Mouse (Mus musculus) G1E-ER4 (cell line): Measurements from ENCODE around the gene Fndc3b. TPM values are rescaled to one million over a fixed set of nuclear protein-coding genes. Genes with fewer than 3 reads are reported as not detected.

Experiments used
- GATA1 ChIP-seq: IDR thresholded peaks from one replicate; pipeline ENCODE4 v1.8.0; 2012; ENCODE audit warnings: low read length, inconsistent platforms
- polyA plus RNA-seq: library from polyadenylated mRNA; stranded (reverse); fragments of >175 nt; gene quantifications from 2 replicates; pipeline ENCODE4 v1.2.3, GENCODE M21; 2012

The Fndc3b gene
- polyA plus RNA-seq, 1 experiment = not detected

- TF ChIP-seq GATA1 = no peak
These were observed 93.4 kb downstream of the Fndc3b start for GRCm38 (mm10) chr3:27617733-27618132.

- no peak for TF ChIP-seq GATA1
These were observed 93.9 kb downstream of the Fndc3b start for GRCm38 (mm10) chr3:27617237-27617499.

- TF ChIP-seq GATA1 = no peak
These were observed 94.5 kb downstream of the Fndc3b start for GRCm38 (mm10) chr3:27616421-27617236.

GRCm38 (mm10) chr3:27615479-27615878 is 95.6 kb downstream of the Fndc3b start:
- TF ChIP-seq GATA1 = no peak

- no peak for TF ChIP-seq GATA1
These were observed 97.3 kb downstream of the Fndc3b start for GRCm38 (mm10) chr3:27613828-27614227.

GRCm38 (mm10) chr3:27613011-27613410 is 98.1 kb downstream of the Fndc3b start:
- no peak for TF ChIP-seq GATA1

GRCm38 (mm10) chr3:27611986-27612385 is 99.1 kb downstream of the Fndc3b start:
- TF ChIP-seq GATA1 = no peak

GRCm38 (mm10) chr3:27610547-27610946 is 100.6 kb downstream of the Fndc3b start:
- no peak for TF ChIP-seq GATA1

GRCm38 (mm10) chr3:27610089-27610488 is 101.0 kb downstream of the Fndc3b start:
- no peak for TF ChIP-seq GATA1

- TF ChIP-seq GATA1 = no peak
These were observed 103.3 kb downstream of the Fndc3b start for GRCm38 (mm10) chr3:27607796-27608151.

- no peak for TF ChIP-seq GATA1
These were observed 103.9 kb downstream of the Fndc3b start for GRCm38 (mm10) chr3:27607081-27607795.

GRCm38 (mm10) chr3:27606626-27607025 is 104.5 kb downstream of the Fndc3b start:
- no peak for TF ChIP-seq GATA1

GRCm38 (mm10) chr3:27605613-27606012 is 105.5 kb downstream of the Fndc3b start:
- TF ChIP-seq GATA1 = no peak

- no peak for TF ChIP-seq GATA1
These were observed 106.0 kb downstream of the Fndc3b start for GRCm38 (mm10) chr3:27605081-27605480.

GRCm38 (mm10) chr3:27604629-27605028 is 106.5 kb downstream of the Fndc3b start:
- TF ChIP-seq GATA1 = no peak

- TF ChIP-seq GATA1 = no peak
These were observed 107.0 kb downstream of the Fndc3b start for GRCm38 (mm10) chr3:27603905-27604620.

GRCm38 (mm10) chr3:27600645-27601044 is 110.5 kb downstream of the Fndc3b start:
- no peak for TF ChIP-seq GATA1

- TF ChIP-seq GATA1 = no peak
These were observed 110.9 kb downstream of the Fndc3b start for GRCm38 (mm10) chr3:27600197-27600596.
